Mouse (Mus musculus): ENCODE measurements around the gene Alpl. TPM values are rescaled to one million over a fixed set of nuclear protein-coding genes. Genes with fewer than 3 reads are reported as not detected.

Alpl gene
- total RNA-seq, 2 experiments from 2014 or later = 4.3 to 7.0 TPM

DNA sequence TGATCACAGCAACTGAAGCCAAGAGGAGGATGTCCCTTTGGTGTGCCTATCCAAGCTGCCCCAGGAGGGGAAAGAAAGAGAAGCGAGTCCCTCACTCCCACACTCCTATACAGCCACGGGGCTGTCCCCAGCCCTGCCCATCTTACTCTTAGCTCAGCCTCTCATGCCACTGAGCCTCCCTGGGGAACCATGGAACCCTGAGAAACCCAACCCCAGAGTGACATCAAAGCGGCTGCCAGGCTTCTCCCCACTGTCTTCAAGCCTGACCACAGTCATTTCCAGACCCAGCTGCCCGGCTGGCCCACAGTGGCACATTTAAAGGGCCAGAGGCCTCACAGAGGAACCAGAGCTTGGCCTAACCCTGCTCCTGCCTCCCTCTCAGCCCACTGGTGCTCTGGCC, 47.5 kb downstream of the Alpl start:
- DNase-seq = no peak
- intact Hi-C loops (cut with DNase I; ENCODE audit: low total_unique reads) = no loop called here

DNA sequence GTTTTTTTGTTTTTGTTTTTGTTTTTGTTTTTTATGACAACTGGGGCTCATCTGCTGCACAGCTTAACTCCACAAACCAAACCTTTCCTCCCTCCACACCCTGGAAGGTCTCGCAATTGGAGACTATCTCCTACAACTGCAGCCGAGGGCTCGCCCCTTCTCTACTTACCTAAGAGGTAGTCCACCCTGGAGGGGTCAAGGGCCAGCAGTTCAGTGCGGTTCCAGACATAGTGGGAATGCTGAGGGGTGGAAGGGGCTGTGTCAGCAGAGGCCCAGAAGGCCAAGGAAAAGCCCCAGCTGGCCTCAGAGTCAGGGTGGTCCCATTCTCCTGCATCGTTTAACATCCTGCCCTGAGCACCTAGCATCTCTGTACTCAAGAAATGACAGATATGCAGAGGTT, 48.6 kb downstream of the Alpl start:
- DNase-seq = no peak
- intact Hi-C loops (cut with DNase I; ENCODE audit: low total_unique reads) = no loop called here

DNA sequence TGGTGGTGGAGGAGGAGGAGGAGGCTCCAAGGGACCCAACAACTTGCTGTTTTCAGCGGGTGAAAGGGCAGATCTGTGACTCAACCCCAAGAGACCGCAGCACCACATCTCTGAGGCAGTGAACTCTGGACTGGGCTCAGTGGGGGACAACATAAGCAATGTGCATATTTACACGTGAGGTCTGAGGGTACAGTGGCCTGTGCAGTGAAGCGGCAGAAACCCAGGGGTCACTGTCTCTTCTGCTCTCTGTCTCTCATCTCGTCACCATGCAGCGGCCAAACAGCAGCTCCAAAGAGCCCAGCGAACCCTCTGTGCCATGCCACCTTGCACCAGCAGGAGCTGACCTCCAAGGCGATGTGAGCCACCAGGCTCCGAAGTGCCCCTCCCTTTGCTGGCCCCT, 49.1 kb downstream of the Alpl start:
- no peak for DNase-seq
- intact Hi-C loops (cut with DNase I; ENCODE audit: low total_unique reads) = no loop called here

DNA sequence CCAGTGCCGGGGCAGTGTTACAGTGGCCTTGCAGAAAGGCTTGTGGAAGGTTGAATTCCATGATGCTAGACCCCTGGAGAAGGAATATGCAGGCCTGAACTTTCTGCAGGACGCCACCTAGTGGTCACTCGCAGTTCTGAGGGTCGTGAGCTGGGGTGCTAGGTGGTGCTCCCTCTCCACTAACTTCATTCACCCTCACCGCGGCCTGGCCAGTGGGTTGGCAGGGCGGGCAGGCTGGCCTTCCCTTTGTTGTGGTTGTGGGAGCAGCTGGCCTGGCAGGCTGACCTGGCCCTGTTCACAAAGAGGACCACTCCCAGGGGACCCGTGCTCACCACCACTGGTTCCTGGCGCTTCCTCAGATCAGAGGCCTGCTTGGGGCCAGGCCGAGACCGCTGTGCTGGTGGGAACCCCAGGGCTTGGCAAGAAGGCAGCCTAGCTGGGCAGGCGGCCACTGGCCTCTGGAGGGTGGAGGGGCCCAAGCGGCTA, 51.7 kb downstream of the Alpl start:
- intact Hi-C loops (cut with DNase I; ENCODE audit: low total_unique reads) = no loop called here
- DNase-seq = peak; percentile 56

DNA sequence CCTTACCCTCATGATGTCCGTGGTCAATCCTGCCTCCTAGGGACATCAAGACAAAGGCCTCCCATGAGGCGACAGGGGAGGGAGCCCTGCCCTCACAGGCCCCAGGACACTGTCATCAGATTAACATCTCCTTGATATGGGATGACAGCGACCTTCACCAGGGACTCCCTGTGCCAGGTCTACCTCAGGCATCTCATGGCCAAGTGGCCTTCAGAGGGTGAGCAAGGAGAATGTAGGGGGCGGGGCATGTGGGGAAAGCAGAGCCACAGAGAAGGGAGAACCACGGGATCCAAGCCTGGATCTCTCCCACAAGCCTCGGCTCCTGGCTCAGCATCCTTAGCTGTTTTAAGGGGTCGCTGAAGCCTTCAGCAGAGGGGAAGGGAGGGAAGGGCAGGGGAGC, 52.4 kb downstream of the Alpl start:
- DNase-seq = no peak
- intact Hi-C loops (cut with DNase I; ENCODE audit: low total_unique reads) = no loop called here

DNA sequence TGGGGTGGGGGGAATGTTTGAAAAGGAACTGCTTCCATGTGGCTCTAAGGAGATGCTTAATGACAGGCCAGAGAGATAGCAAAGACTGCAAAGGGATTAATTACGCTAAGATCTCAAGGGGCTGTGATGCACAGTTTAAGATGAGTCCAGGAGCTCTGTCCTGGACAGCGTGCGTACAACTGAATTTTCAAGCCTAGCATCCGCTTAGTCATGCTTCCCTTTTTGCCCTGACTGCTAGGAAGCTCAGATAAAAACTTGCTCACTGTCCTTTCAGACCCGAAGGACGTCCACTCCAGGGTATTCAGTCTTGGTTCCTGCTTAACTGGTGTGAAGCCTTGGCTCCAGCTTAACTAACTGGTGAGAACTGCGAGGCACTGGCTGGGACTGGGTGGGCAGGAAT, 55.8 kb downstream of the Alpl start:
- no peak for DNase-seq
- intact Hi-C loops (cut with DNase I; ENCODE audit: low total_unique reads) = no loop called here

DNA sequence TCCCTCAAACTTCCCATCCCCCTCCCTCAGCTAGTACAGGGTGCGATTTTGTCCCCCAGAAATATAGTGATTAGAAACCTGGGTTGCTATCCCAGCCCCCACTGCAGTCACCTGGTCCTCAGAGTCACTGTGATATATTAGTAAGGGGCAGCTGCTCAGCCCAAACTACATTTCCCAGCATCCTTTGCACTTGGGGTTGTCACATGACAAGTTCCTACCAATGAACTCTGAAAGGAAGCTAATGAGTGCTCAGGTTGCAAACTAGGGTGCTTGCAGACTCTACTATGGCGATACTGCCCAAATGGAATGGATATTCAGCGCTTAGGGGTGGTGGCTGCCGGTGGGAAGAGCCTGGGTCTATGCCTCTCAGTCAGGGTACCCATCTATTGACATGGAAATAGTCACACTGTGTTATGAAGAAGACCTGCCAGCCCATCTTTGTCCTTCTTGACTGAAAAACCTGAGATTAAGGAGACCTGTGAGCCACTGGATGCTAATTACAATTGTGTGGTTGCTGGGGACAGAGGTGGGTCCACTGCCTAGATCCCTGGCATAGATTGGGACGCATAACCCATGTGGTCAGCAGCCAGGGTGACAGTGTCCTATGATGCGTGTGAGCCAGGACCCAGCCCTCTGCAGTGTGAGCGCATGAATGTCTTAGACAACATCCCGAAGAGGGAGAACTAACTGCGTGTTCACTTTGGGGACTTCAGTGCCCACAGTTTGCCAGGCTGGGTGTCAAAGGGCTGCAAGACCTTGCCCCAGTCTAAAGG, 56.8 kb downstream of the Alpl start:
- intact Hi-C loops (cut with DNase I; ENCODE audit: low total_unique reads) = loop anchor here (10.0 kb wide), 1 partner anchor 215 kb away; no protein-coding TSS in a partner anchor
- no peak for DNase-seq

DNA sequence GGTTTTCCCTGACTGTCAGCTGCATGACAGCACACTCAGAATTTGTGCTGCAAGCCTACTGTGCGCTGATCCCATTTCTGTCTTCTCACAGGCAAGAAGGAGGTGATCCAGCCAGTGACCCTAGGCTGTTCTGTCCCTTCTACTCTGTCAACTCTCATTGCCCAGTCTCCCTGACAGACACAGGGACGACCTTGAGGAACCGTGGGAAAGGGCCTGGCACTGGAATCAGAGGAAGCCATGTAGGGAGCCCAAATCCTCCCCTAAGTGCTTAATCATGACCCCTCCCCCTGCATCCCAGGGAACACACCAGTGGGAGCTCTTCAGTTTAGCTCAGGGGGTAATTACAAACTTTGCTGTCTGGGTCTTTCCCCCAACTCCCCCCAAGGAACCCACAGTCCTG, 58.4 kb downstream of the Alpl start:
- intact Hi-C loops (cut with DNase I; ENCODE audit: low total_unique reads) = loop anchor here (10.0 kb wide), 1 partner anchor 217 kb away; no protein-coding TSS in a partner anchor
- no peak for DNase-seq

DNA sequence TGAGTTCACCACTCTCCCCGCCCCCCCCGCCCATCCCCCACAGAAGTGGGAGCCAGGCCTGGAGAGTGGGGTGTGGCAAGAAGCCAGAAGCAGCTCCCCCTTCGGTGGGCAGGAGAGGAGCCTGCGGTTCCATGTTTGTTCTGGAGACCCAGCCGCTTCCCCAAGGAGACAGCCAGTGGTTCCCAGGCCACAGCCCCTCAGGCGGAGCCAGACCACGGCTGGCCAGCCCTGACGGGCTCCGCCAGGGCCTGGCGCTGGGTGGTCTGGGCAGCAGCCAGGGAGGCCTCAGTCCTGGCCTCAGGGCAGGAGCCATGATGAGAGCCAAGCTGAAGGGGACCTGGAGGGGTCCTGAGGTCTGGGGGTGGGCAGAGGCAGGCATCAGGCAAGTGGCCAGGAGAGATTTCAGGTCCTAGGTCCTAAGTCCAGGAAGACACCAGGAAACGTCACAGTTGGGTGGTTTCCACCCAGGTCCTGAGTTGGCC, 59.9 kb downstream of the Alpl start:
- intact Hi-C loops (cut with DNase I; ENCODE audit: low total_unique reads) = loop anchor here (10.0 kb wide), 1 partner anchor 219 kb away; no protein-coding TSS in a partner anchor
- no peak for DNase-seq

DNA sequence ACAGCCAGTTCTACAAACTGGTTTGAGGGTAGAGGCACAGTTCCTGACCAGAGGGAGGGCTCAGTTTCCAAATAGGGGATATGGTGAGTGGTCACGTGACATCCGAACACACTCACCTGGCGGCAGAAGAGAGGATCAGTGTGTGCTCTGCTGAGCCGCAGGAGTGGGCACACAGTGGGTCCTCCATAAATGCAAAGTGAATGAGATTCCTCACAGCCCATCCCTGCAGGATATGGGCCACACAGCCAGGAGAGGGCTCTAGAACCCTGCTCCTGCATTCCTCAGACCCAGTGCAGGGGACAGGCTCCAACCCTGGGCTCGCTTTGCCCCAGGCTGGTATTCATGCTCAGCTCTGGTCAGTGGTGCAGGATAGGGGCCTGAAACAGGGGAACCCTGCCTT, 62.7 kb downstream of the Alpl start:
- no peak for DNase-seq
- intact Hi-C loops (cut with DNase I; ENCODE audit: low total_unique reads) = loop anchor here (10.0 kb wide), 1 partner anchor 221 kb away; no protein-coding TSS in a partner anchor

DNA sequence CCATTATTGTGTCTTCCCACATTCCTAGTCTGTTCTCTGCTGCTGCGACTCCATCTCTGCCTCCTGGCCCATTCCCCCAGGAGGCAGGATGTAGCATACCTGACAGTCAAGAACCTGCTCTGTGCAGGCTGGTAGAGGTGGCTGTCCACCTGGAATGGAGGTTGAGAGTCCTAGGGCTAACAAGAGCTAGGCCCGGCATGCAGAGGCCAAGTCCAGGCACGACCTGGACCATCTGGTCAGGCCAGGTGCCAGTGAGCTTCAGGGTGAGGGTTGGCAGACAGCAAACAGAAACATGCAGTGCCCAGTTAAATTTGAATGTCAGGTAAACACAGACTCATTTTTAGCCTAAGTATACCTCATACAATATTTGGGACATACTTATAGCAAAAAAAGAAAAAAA, 63.2 kb downstream of the Alpl start:
- DNase-seq = no peak
- intact Hi-C loops (cut with DNase I; ENCODE audit: low total_unique reads) = loop anchor here (10.0 kb wide), 1 partner anchor 222 kb away; no protein-coding TSS in a partner anchor

DNA sequence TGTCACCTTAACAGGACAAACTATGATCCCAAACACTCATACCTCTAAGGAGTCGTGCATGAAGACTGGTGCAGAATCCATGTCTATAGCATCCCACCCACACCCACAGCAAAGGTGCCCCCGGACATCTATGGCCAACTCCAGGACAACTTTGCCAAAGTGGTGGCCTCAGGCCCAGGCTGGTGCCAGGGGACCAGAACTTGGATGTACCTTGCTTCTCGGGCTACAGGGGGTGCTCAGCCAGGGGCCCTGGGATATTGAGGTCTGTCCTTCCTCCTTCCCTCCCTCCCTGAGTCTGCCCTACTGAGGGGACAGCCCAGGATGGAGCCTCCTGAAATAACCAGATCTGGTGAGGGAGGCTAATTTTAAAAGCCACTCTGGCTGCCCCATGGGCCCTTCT, 63.8 kb downstream of the Alpl start:
- intact Hi-C loops (cut with DNase I; ENCODE audit: low total_unique reads) = loop anchor here (10.0 kb wide), 1 partner anchor 222 kb away; no protein-coding TSS in a partner anchor
- DNase-seq = no peak

DNA sequence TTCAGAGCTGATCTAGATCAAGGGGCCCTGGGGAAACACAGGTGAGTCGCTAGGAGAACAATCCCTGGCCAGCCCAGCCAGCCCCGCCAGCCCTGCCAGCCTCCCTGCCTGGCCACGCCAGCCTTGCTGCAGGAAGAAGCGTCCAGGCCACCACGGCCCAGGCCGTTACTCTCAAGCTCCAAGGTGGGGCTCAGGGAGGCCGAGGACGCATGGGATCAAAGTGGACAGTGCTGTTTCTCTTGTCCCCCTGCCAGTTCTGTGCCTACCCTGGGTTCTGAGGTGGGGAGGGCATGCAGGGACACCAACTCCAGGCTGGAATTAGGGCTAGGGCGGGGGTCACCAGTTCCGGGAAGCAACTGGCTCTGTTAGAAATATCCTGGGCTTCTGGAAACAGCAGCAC, 64.3 kb downstream of the Alpl start:
- intact Hi-C loops (cut with DNase I; ENCODE audit: low total_unique reads) = loop anchor here (10.0 kb wide), 1 partner anchor 223 kb away; no protein-coding TSS in a partner anchor
- no peak for DNase-seq

DNA sequence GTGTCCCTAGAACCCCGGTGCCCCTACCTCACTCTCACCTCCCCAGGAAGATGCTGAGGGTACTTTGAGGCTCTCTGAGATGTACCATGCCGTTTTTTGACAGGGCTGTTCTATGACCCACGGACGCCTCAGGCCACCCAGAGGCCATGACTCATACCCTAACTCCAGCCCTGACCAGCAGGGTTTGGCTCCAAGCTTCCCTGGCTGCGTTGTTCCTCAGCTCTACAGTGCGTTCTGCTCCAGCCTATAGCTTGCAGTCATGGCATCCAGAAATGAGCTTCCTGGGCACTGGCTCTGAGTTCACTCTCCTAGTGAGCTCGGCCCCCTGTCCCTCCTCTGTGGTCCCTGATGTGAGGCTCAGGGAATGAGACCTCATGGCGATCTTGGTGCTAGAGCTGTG, 65.4 kb downstream of the Alpl start:
- intact Hi-C loops (cut with DNase I; ENCODE audit: low total_unique reads) = loop anchor here (10.0 kb wide), 1 partner anchor 224 kb away; no protein-coding TSS in a partner anchor
- DNase-seq = no peak

DNA sequence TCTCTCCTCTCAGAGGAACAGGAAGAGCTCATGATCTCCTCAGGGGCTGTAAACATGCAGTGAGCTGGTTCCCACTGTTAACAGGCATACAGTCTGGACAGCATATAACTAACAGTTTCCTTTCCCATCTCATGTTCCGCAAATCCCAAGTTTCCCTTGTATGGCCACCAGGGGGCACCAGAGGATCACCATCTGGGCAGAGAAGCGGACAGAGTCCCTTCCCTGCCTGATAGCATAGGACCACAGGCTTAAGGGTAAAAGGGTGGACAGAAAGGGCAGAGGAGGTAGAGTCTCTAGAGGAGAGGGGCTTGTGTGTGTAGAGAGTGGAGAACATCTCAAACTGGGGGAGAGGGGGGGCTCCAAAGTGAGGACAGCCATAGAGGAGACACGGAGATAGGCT, 66.0 kb downstream of the Alpl start:
- intact Hi-C loops (cut with DNase I; ENCODE audit: low total_unique reads) = loop anchor here (10.0 kb wide), 1 partner anchor 225 kb away; no protein-coding TSS in a partner anchor
- DNase-seq = peak; percentile 89

DNA sequence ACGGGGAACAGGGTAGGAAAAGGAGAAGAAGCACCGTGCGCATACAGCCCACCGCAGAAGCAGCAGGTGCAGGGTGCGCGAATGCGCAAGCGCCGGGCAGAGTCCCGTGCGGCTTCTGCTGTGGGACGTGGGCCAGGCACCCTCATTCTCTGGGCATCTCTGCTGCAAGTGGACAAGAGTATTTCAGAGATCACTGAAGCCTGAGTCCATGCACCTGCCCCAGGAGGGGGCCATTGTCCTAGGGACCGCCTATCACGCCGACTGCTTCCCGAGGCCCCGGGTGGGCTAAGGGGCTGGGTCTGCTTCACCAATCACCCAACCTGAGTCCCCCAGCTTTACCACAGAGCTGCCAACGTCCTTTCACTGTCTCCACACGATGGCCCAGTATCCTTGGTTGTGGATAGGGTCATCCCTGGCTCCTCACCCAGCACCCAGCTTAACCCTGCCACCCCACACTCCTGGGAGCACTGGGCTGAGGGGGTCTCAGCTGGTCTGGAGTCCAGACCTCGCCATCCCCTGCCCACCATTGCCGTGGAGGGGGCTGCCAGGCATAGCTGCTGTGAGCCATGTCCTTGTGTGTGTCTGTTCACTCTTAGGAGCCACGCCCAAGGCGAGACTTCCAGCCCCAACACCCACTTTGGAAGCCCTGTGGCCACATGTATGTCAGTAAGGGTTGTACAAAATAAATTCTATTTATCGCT, 66.9 kb downstream of the Alpl start:
- intact Hi-C loops (cut with DNase I; ENCODE audit: low total_unique reads) = loop anchor here (2.0 kb wide), 2 partner anchors 67 to 103 kb away; partner anchors contain the start of gene Alpl
- no peak for DNase-seq

DNA sequence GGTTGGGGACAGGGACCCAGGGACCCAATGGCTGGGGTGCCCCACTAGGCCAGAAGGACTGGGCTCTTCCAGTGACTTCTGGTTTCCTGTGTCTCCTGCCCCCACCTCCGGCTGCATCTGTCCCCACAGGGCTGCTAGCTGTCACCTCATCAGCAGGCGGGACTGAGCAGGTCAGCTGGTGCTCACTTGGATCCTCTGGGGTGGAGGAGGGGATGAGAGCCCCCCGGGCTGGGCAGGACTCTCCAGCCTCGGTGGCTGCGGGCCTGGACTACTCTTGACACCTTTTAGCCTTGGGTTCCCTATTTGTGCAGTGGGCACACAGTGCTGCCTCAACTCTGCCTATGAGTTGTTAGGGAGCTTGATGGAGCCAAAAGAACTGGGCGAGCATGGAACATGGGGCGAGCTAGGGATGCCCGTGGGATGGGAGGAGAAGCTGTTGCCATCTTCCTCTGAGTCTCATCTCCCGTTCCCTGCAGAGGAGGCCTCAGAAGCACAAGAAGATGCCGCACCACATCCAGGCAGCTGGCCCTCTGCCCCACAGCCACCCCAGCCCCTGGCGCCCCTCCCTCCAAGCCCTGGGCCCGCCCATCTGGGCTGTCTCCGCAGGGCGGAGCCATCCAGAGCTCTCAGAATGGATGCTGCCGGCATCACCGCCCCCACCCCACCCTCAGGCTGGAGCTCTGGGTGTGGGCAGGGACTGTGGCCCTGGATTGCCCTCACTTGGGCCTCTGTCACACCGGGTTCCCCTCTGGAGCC, 67.6 kb downstream of the Alpl start:
- intact Hi-C loops (cut with DNase I; ENCODE audit: low total_unique reads) = loop anchor here (2.0 kb wide), 2 partner anchors 68 to 104 kb away; partner anchors contain the start of gene Alpl
- peak; percentile 37 for DNase-seq

DNA sequence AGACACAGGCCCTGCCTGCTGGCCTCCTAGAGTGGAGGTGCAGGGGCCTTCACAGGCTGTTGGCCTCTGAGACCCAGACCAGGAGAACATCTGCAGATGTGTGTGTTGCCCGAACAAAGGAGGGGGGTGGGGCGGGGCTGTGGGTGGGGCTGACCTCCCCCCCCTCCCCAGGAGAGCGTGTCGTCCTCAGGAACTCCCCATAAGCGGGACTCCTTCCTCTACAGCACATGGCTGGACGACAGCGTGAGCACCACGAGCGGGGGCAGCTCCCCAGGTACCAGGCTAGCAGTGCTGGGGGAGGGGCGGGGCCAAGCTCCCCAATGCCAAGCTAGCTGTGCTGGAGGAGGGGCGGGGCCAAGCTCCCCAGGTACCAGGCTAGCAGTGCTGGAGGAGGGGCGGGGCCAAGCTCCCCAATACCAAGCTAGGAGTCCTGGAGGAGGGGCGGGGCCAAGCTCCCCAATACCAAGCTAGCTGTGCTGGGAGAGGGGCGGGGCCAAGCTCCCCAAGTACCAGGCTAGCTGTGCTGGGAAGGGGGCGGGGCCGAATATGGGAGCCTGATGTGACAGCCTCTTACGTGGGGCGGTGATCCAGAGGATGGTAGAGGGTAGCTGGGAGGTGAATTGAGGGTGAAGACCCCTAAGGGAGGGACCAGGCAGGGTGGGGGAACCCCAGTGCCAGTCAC, 68.5 kb downstream of the Alpl start:
- DNase-seq = no peak
- intact Hi-C loops (cut with DNase I; ENCODE audit: low total_unique reads) = loop anchor here (2.0 kb wide), 2 partner anchors 69 to 105 kb away; partner anchors contain the start of gene Alpl
